Mouse (Mus musculus): ENCODE results near the gene Ubald1.

Gene Ubald1

GRCm38 (mm10) chr16:4871926-4872325, 8.2 kb downstream of the Ubald1 start:
- in situ Hi-C loops (cut with MboI, MseI), result loop anchor here (5.0 kb wide), 1 partner anchor 180 kb away; no protein-coding TSS in a partner anchor

GRCm38 (mm10) chr16:4870490-4870889, 9.6 kb downstream of the Ubald1 start:
- in situ Hi-C loops (cut with MboI, MseI), result loop anchor here (5.0 kb wide), 1 partner anchor 178 kb away; no protein-coding TSS in a partner anchor

- in situ Hi-C loops (cut with MboI, MseI), result no loop called here
Measured at GRCm38 (mm10) chr16:4866101-4866695, 13.9 kb downstream of the Ubald1 start.

- in situ Hi-C loops (cut with MboI, MseI), result no loop called here
Measured at GRCm38 (mm10) chr16:4863742-4864141, 16.4 kb downstream of the Ubald1 start.

GRCm38 (mm10) chr16:4862863-4863483, 17.1 kb downstream of the Ubald1 start:
- in situ Hi-C loops (cut with MboI, MseI), result no loop called here

GRCm38 (mm10) chr16:4861392-4861791, 18.7 kb downstream of the Ubald1 start:
- in situ Hi-C loops (cut with MboI, MseI), result no loop called here

- in situ Hi-C loops (cut with MboI, MseI), result no loop called here
Measured at GRCm38 (mm10) chr16:4855046-4855650, 25.0 kb downstream of the Ubald1 start.

GRCm38 (mm10) chr16:4850938-4851628, 29.0 kb downstream of the Ubald1 start:
- in situ Hi-C loops (cut with MboI, MseI), result no loop called here

- in situ Hi-C loops (cut with MboI, MseI), result no loop called here
Measured at GRCm38 (mm10) chr16:4850361-4850760, 29.8 kb downstream of the Ubald1 start.

GRCm38 (mm10) chr16:4848090-4848489, 32.0 kb downstream of the Ubald1 start:
- in situ Hi-C loops (cut with MboI, MseI), result no loop called here

GRCm38 (mm10) chr16:4847041-4847440, 33.1 kb downstream of the Ubald1 start:
- in situ Hi-C loops (cut with MboI, MseI), result no loop called here

- in situ Hi-C loops (cut with MboI, MseI), result no loop called here
Measured at GRCm38 (mm10) chr16:4840231-4840630, 39.9 kb downstream of the Ubald1 start.

GRCm38 (mm10) chr16:4839552-4839951, 40.6 kb downstream of the Ubald1 start:
- in situ Hi-C loops (cut with MboI, MseI), result no loop called here

GRCm38 (mm10) chr16:4837631-4838030, 42.5 kb downstream of the Ubald1 start:
- in situ Hi-C loops (cut with MboI, MseI), result no loop called here

- in situ Hi-C loops (cut with MboI, MseI), result no loop called here
Measured at GRCm38 (mm10) chr16:4835191-4835590, 44.9 kb downstream of the Ubald1 start, which contains the start of gene 4930562C15Rik. 4930562C15Rik (plus strand) TSS chr16:4835416.

- in situ Hi-C loops (cut with MboI, MseI), result no loop called here
Measured at GRCm38 (mm10) chr16:4833858-4834257, 46.3 kb downstream of the Ubald1 start.

GRCm38 (mm10) chr16:4831650-4832419, 48.3 kb downstream of the Ubald1 start:
- in situ Hi-C loops (cut with MboI, MseI), result no loop called here

GRCm38 (mm10) chr16:4829271-4829900, 50.7 kb downstream of the Ubald1 start:
- in situ Hi-C loops (cut with MboI, MseI), result no loop called here

GRCm38 (mm10) chr16:4827639-4828038, 52.5 kb downstream of the Ubald1 start:
- in situ Hi-C loops (cut with MboI, MseI), result no loop called here

Data from regulatory T cell (primary cell).